Mouse (Mus musculus): ENCODE results near the gene Dthd1.

DNA sequence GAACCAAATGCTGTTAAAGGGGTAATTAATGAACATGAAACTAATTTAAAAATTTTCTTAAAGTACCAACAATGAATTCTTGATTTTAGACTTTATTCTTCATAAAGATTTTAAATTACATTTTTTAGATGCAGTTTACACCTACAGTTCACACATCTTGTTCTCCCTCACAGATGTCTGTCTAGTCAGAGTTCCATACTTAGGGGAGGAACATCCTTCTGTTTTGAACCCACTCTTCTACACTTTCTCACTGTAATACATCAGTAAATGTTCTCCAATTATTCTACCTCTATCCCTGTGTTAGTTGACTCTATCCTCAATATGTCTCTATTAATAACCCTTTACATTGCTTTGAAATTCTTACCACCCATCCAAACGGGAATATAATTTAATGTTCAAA, 20.8 kb upstream of the Dthd1 start:
- TF ChIP-seq MAX (IDR thresholded peaks at IDR 0.05) (no peak), USF1 (IDR thresholded peaks at IDR 0.05; ENCODE audit: low read depth) (no peak), CTCF (IDR thresholded peaks at IDR 0.05; ENCODE audit: control insufficient read depth, insufficient read depth, insufficient read length) (no peak), CEBPB (IDR thresholded peaks at IDR 0.05; ENCODE audit: low read depth) (no peak), MYOG (IDR thresholded peaks at IDR 0.05; ENCODE audit: control insufficient read depth, extremely low read depth, insufficient read length) (no peak), FOSL1 (IDR thresholded peaks at IDR 0.05; ENCODE audit: insufficient read depth, low read length, poor library complexity, severe bottlenecking) (no peak), MYOD1 (IDR thresholded peaks at IDR 0.05; ENCODE audit: control insufficient read depth, insufficient read length, low read depth) (no peak)
